Mouse (Mus musculus) intestine, postnatal 0 days (tissue): Measurements from ENCODE around the gene Slc35e2. TPM values are rescaled to one million over a fixed set of nuclear protein-coding genes. Genes with fewer than 3 reads are reported as not detected.
"Not testable (repeated sequence)": the region's sequence is repeated elsewhere in the genome, so short reads cannot be mapped to it uniquely, and the experiment has no call there.

Experiments used
- ATAC-seq: fragments of 200-750 bp; cut with Nextera tagmentation; 2 replicates; pipeline ENCODE4 v1.8.0; 2017; ENCODE audit warnings: mild to moderate bottlenecking, moderate TSS enrichment, moderate library complexity
- H3K27ac ChIP-seq: fragments of 300-500 bp; sonication (generic); 2 replicates; pipeline ENCODE4 v1.5.1; 2014; ENCODE audit warnings: mild to moderate bottlenecking, low read depth, low read length, moderate library complexity
- H3K27me3 ChIP-seq: fragments of 300-500 bp; sonication (generic); replicated peaks from 2 replicates; pipeline ENCODE4 v1.6.1; 2014; ENCODE audit warnings: low read length, mixed read lengths; ENCODE audit not compliant: control insufficient read depth, insufficient read depth
- H3K36me3 ChIP-seq: fragments of 300-500 bp; sonication (generic); 2 replicates; pipeline ENCODE4 v1.6.1; 2014; ENCODE audit warnings: mild to moderate bottlenecking, moderate library complexity; ENCODE audit not compliant: control insufficient read depth, insufficient read depth
- H3K4me1 ChIP-seq: fragments of 300-500 bp; sonication (generic); replicated peaks from 2 replicates; pipeline ENCODE4 v1.6.1; 2014; ENCODE audit warnings: antibody characterized with exemption, low read length, mixed read lengths; ENCODE audit not compliant: control insufficient read depth, insufficient read depth
- H3K4me2 ChIP-seq: fragments of 300-500 bp; sonication (generic); replicated peaks from 2 replicates; pipeline ENCODE4 v1.6.1; 2014; ENCODE audit warnings: low read depth, mild to moderate bottlenecking, moderate library complexity
- H3K4me3 ChIP-seq: fragments of 300-500 bp; sonication (generic); 2 replicates; pipeline ENCODE4 v1.5.1; 2014; ENCODE audit warnings: low read depth, low read length
- H3K9ac ChIP-seq: fragments of 300-500 bp; sonication (generic); 2 replicates; pipeline ENCODE4 v1.6.1; 2014; ENCODE audit warnings: mild to moderate bottlenecking, low read depth, low read length
- H3K9me3 ChIP-seq: fragments of 300-500 bp; sonication (generic); 2 replicates; pipeline ENCODE4 v1.6.1; 2016; ENCODE audit warnings: mixed run types; ENCODE audit not compliant: control insufficient read depth
- CTCF ChIP-seq: sonication (generic); IDR thresholded peaks from 2 replicates; pipeline ENCODE4 v1.5.1; 2016; ENCODE audit warnings: low read depth, mild to moderate bottlenecking, control low read depth, antibody characterized with exemption, moderate library complexity
- WGBS: fragments of 180-500 bp; shearing (Covaris S2); extraction: QIAGEN DNeasy Blood & Tissue Kit; methylation state at CpG from one replicate; pipeline ENCODE4 v1.1.7; 2014; 5-methylcytosine and 5-hydroxymethylcytosine counted together
- polyA plus RNA-seq: library from polyadenylated mRNA; unstranded; fragments of >200 nt; fragmentation: Nextera tagmentation; extraction: Ambion mirVana; gene quantifications from 2 replicates; pipeline ENCODE4 v1.2.1, GENCODE M21; 2015

Gene Slc35e2
- polyA plus RNA-seq, 1 experiment from 2014 or later: 5.1 TPM

DNA sequence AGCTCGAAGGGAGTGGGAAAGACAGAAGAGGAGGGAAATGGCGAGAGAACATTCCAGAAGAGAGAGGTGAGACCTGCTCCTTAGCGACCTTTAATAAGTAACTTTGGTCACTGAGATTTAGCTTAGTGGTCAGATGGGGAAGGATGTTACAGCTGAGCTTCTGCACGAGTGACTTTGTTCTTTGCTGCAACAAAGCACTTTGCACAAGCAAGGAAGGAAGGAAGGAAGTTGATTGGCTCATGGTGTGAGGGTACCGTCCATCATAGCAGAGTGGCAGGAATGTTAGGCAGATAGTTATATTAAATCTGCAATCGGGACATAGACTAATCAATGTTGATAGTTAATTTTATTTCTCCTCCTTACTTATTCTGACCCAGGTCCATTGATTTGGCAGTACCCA, 29.1 kb downstream of the Slc35e2 start:
- ATAC-seq: no peak
- Histone ChIP-seq H3K4me1 (no peaks in the 10 kb centered on the region), H3K9ac (no peak overlapping the region), H3K9me3 (no peaks in the 10 kb centered on the region), H3K27me3 (no peaks in the 10 kb centered on the region), H3K27ac (no peak overlapping the region), H3K36me3 (peaks cover 66% of the 10 kb centered on the region), H3K4me2 (no peak overlapping the region), H3K4me3 (no peak overlapping the region)
- TF ChIP-seq CTCF: no peak
- WGBS: 83% methylated on average over 6 of the region's 6 CpGs

DNA sequence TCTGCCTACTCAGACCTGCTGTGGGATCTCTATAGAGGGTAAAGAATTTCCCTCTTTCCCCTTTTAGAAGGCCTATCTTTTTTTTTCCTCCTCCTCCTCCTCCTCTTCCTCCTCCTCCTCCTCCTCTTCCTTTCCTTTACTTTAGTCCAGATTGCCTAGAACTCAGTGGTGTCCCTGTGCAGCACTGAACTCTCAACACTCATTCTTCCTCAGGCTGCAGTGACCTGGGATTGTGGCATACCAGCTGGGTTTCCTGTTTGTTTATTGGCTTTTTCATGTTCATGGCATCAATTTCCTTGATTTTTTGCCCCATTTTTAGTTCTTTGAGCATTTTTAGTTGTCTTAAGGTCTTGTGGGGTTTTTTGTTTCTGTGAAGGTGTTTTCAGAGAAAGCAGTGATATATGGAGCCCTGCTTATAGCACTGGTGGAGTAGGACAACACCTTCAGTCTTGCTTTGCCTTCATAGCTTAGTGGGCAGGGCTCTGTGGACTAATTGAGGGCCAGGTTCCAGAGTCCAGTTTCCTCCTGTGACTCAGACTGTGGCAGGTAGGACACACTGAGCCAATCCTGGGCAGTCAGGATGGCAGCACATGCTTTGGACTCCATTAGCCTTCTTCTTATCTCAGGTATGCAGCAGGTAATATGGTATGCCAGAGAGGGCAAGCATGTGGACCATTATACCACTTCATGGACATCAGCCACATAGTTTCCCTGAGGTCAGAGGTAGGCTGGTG, 34.7 kb downstream of the Slc35e2 start:
- peak overlapping the region; percentile 82 for H3K27ac ChIP-seq
- no peak for TF ChIP-seq CTCF

DNA sequence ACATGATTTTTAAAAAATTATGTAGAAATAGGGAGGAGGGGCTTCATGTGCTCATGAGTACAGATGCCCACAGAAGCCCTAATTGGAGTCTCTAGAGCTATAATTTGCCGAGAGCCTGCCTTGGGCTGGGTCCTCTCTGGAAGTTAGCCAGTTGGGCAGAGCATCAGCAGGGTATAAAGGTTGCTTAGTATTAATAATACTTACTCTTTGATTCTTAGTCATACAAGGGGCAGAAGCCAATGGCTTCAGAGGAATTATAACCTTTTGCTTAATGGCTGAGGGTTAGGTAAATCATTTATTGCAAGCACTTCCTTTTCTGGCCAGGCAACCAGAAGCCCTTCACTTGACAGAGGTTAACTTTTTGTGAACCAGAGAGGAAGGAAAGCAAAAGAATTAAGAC, 42.3 kb downstream of the Slc35e2 start:
- 44% methylated on average over 1 of the region's 1 CpGs for WGBS
- Histone ChIP-seq H3K27ac (peak overlapping the region; percentile 41; the same call in 1 of the 2 replicates), H3K4me3 (no peak overlapping the region), H3K4me2 (no peak overlapping the region), H3K4me1 (no peaks in the 10 kb centered on the region), H3K9ac (no peak overlapping the region), H3K36me3 (peaks cover 64% of the 10 kb centered on the region), H3K27me3 (no peaks in the 10 kb centered on the region), H3K9me3 (no peaks in the 10 kb centered on the region)
- no peak for TF ChIP-seq CTCF
- ATAC-seq: peak; percentile 49; the same call in 1 of the 2 replicates

More for the DNA sequence above, 34.7 kb downstream of the Slc35e2 start:
- Histone ChIP-seq H3K9ac (no peak overlapping the region), H3K4me1 (no peaks in the 10 kb centered on the region), H3K4me2 (no peak overlapping the region), H3K36me3 (peaks cover 76% of the 10 kb centered on the region), H3K27me3 (no peaks in the 10 kb centered on the region), H3K9me3 (no peaks in the 10 kb centered on the region), H3K4me3 (no peak overlapping the region)
- peak; percentile 99 for ATAC-seq

DNA sequence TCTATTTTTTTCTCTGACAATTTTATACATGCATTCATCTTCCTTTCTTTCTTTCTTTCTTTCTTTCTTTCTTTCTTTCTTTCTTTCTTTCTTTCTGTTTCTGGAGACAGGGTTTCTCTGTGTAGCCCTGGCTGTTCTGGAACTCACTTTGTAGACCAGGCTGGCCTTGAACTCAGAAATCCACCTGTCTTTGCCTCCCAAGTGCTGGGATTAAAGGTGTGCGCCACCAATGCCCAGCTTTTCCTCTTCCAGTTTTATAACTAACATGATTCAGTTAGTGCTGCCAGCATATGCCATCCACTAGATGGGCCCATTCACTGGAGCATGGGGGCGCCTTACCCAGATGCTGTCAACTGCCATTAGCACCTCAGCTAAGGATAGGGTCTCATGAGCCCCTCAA, 44.1 kb downstream of the Slc35e2 start, which contains the start of gene Gm10563:
TSS of gene Gm10563 (minus strand) at position 101 of the 400 bp plus-strand sequence.
- not testable (repeated sequence) for H3K4me1 ChIP-seq, H3K27me3 ChIP-seq, H3K4me3 ChIP-seq, H3K9me3 ChIP-seq, H3K9ac ChIP-seq, ATAC-seq, H3K4me2 ChIP-seq
- WGBS: 90% methylated on average over 2 of the region's 2 CpGs
- H3K36me3 ChIP-seq: peaks cover 69% of the 10 kb centered on the region
- H3K27ac ChIP-seq: 0 out of 2 replicates have a peak within 1 kb of the TSS, but pooled peaks have one; percentile 28

DNA sequence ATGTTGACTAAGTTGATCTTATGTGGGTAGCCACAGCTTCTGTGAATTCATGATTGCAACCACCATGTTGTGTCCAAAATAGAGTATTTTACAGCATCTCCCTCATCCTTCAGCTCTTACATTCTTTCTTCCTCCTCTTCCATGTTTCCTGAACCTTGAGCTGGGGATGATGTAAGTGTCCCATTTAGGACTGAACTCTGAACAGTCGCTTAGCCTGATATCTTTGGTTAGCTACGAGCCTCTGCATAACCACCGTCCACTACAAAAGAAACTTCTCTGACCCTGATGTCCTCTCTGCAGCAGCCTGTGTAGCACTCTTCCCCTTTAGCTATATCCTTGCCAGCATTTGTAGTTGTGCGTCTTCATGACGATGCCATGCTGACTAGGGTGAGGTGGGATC, 44.5 kb downstream of the Slc35e2 start:
- H3K9me3 ChIP-seq: no peaks in the 10 kb centered on the region
- H3K27me3 ChIP-seq: no peaks in the 10 kb centered on the region
- no peak for TF ChIP-seq CTCF
- H3K4me3 ChIP-seq: no peak overlapping the region
- WGBS: 79% methylated on average over 5 of the region's 5 CpGs
- 0 out of 2 replicates have a peak overlapping the region, but pooled peaks have one; percentile 28 for H3K27ac ChIP-seq
- H3K4me2 ChIP-seq: no peak overlapping the region
- ATAC-seq: peak; percentile 18; the same call in 1 of the 2 replicates
- no peak overlapping the region for H3K9ac ChIP-seq
- no peaks in the 10 kb centered on the region for H3K4me1 ChIP-seq
- peaks cover 69% of the 10 kb centered on the region for H3K36me3 ChIP-seq

DNA sequence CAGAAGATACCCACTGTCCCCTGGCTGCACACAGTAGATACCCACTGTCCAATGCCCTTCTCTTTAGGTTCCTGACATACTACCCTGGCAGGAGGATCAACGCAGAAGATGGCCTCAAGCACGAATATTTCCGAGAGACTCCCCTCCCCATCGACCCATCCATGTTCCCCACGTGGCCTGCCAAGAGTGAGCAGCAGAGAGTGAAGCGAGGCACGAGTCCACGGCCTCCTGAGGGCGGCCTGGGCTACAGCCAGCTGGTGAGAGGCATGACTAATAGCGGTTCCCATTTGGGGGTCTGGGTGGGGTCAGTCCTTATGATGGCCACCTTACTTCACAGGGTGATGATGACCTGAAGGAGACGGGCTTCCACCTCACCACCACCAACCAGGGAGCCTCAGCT, 48.1 kb downstream of the Slc35e2 start:
- Histone ChIP-seq H3K4me2 (no peak overlapping the region), H3K4me1 (peaks cover 14% of the 10 kb centered on the region), H3K27me3 (0 out of 2 replicates have a peak, but pooled peaks cover 10% of the 10 kb centered on the region), H3K36me3 (peaks cover 51% of the 10 kb centered on the region), H3K9me3 (no peaks in the 10 kb centered on the region), H3K27ac (peak overlapping the region; percentile 28; the same call in 1 of the 2 replicates), H3K4me3 (no peak overlapping the region), H3K9ac (no peak overlapping the region)
- WGBS: 88% methylated on average over 11 of the region's 11 CpGs
- no peak for TF ChIP-seq CTCF
- ATAC-seq: no peak
